Mouse (Mus musculus): ENCODE measurements around the gene Pard3b. TPM values are rescaled to one million over a fixed set of nuclear protein-coding genes. Genes with fewer than 3 reads are reported as not detected.

The Pard3b gene
- polyA plus RNA-seq, 1 experiment from 2014 or later: 8.8 TPM

DNA sequence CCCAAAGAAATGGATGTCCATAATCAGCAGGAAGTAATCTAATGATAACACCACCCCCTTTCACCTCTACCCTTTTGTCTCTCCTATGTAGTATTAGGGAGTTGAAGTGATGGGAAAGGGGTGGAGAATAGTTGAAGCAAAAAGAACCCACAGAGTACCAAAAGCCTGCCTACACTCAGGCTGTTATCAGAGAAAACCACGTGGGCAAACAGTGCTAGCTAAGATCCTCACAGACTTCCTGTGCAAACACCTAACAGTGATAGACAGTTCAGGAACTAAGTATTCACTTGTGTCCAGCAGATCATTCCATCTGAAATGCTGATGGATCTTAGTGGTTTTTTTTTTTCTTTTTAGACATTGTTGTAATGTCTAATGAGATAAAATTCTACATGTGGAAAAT is 181.6 kb downstream of the Pard3b start:
- ATAC-seq (ENCODE audit: low FRiP score): no peak
- Histone ChIP-seq H3K9me3 (ENCODE audit: control insufficient read depth, low read length) (no peaks in the 10 kb centered on the region), H3K27ac (ENCODE audit: low read depth, low read length) (no peak overlapping the region), H3K4me1 (ENCODE audit: control insufficient read depth, insufficient read depth, low read length) (no peaks in the 10 kb centered on the region), H3K4me2 (no peak overlapping the region), H3K36me3 (ENCODE audit: control insufficient read depth, insufficient read depth, low read length) (no peaks in the 10 kb centered on the region), H3K27me3 (ENCODE audit: control insufficient read depth, insufficient read depth, low read length) (no peaks in the 10 kb centered on the region), H3K4me3 (ENCODE audit: low read depth, low read length) (no peak overlapping the region), H3K9ac (ENCODE audit: low read length) (no peak overlapping the region)
- WGBS: 69% methylated on average over 1 of the region's 1 CpGs
- no peak for DNase-seq (ENCODE audit: low spot score, missing footprints)

DNA sequence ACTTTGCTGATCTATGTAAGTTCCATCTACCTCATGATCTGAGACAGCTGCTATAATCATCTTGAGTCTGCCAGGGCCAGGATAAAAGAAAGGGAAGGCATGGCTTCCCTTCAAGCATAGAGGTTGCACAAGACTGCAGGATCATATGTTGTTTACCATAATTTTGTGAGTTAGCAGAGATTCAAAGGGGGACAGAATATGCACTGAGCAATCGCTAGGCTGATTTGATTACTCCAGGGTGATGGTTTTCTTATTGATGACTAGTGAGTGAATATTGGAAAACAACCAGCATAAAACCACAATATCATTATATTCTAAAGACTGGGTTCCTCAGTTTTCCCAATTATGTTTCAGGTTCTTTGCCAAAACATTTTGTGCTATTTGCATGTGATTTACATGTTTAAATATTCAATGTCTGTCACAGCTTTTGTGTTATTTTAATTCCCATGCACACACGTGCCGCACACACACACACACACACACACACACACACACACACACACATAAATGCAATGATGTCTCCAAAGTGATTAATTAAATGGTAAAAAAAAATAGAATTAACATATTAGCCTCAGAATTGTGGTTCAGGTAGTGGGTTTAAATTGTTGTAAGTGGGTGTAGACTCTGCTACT is 187.1 kb downstream of the Pard3b start:
- no peak for ATAC-seq (ENCODE audit: low FRiP score)
- Histone ChIP-seq H3K27ac (ENCODE audit: low read depth, low read length) (no peak overlapping the region), H3K9ac (ENCODE audit: low read length) (no peak overlapping the region), H3K4me1 (ENCODE audit: control insufficient read depth, insufficient read depth, low read length) (no peaks in the 10 kb centered on the region), H3K9me3 (ENCODE audit: control insufficient read depth, low read length) (no peaks in the 10 kb centered on the region), H3K27me3 (ENCODE audit: control insufficient read depth, insufficient read depth, low read length) (no peaks in the 10 kb centered on the region), H3K4me2 (no peak overlapping the region), H3K36me3 (ENCODE audit: control insufficient read depth, insufficient read depth, low read length) (no peaks in the 10 kb centered on the region), H3K4me3 (ENCODE audit: low read depth, low read length) (no peak overlapping the region)
- DNase-seq (ENCODE audit: low spot score, missing footprints): no peak
- WGBS: 88% methylated on average over 3 of the region's 3 CpGs

DNA sequence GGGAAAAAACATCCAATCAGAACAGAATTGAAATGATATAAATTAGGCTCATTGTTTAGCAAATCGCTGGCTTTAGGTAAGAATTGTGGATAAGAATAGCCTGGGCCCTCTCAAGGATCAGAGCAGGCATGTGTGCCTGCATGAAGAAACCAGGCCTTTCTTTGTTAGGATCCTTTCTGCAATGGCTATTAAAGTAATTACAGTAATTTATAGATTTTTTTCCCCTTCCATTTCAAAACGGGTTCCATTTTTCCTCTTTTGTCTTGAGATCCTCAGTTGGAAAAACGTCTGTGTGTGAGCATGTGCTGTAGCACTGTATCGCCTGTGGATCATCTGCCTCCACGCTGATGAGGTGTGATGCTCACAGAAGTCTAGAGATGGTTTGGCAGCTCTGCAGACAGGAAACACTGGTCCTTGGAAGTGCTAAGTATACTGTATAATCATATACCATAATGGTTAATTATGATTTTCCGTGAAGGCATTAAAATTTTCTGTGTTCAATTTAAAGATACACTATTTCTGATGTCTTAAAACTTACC is 198.5 kb downstream of the Pard3b start:
- WGBS: 82% methylated on average over 6 of the region's 6 CpGs
- no peaks in the 10 kb centered on the region for H3K36me3 ChIP-seq (ENCODE audit: control insufficient read depth, insufficient read depth, low read length)
- DNase-seq (ENCODE audit: low spot score, missing footprints): no peak

DNA sequence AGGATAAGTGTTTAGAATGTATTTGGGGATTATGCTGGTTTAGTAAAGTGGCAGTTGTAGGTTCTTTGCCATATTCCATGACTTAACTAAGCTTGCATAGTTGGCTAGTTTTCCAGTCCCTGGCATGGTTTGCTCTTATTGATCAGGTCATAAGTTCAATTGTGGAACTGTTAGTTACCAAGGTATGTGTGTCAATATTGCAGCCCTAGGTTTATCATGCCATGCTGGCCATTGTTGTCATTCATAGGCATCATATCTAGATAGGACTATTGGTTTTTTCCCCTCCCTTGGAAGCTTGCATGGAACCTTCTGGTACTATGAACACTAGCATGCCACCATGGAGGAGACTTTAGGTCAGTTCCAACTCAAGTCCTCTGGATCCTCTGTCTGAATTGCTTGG is 208.0 kb downstream of the Pard3b start:
- H3K9ac ChIP-seq (ENCODE audit: low read length): no peak overlapping the region
- peak; percentile 23 for DNase-seq (ENCODE audit: low spot score, missing footprints)
- H3K9me3 ChIP-seq (ENCODE audit: control insufficient read depth, low read length): no peaks in the 10 kb centered on the region
- no peak overlapping the region for H3K4me2 ChIP-seq
- H3K4me3 ChIP-seq (ENCODE audit: low read depth, low read length): no peak overlapping the region
- no peak overlapping the region for H3K27ac ChIP-seq (ENCODE audit: low read depth, low read length)
- H3K27me3 ChIP-seq (ENCODE audit: control insufficient read depth, insufficient read depth, low read length): no peaks in the 10 kb centered on the region
- 0 out of 2 replicates have a peak, but pooled peaks cover 2% of the 10 kb centered on the region for H3K4me1 ChIP-seq (ENCODE audit: control insufficient read depth, insufficient read depth, low read length)
- ATAC-seq (ENCODE audit: low FRiP score): no peak
- no peaks in the 10 kb centered on the region for H3K36me3 ChIP-seq (ENCODE audit: control insufficient read depth, insufficient read depth, low read length)

More for the DNA sequence above, 198.5 kb downstream of the Pard3b start:
- Histone ChIP-seq H3K27me3 (ENCODE audit: control insufficient read depth, insufficient read depth, low read length) (no peaks in the 10 kb centered on the region), H3K4me2 (no peak overlapping the region), H3K4me1 (ENCODE audit: control insufficient read depth, insufficient read depth, low read length) (no peaks in the 10 kb centered on the region), H3K9ac (ENCODE audit: low read length) (no peak overlapping the region), H3K9me3 (ENCODE audit: control insufficient read depth, low read length) (no peaks in the 10 kb centered on the region), H3K27ac (ENCODE audit: low read depth, low read length) (no peak overlapping the region), H3K4me3 (ENCODE audit: low read depth, low read length) (no peak overlapping the region)
- no peak for ATAC-seq (ENCODE audit: low FRiP score)

DNA sequence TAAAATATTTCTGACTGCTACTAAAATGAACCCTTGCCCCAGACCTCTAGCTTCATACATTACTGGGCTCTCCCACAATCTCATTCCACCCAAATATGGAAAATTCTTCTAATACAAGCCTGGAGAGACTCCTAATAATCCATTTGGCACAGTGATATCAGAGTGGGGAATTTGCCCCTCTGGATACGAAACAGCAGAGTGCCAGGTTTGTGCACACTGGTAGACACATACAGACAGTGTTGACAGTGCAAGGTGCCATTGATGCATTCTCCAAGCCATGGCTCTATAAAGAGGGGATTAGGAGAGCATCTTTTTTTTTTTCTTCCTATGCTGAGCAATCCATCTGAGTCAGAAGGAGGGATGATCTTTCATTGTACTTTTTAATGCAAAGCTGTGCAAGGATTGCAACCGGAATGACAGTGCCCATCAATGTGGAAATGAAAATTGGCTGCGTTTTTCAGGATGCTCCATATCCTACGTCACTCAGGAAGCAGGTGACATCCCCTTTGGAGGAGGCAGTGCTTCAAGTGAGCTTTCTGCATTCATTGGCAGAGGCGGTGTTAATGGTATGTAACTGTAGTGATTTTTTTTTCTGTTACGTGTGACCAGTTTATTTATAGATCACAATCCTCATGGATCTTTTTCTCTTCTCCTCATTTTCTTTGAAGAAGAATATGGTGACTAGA is 210.5 kb downstream of the Pard3b start:
- Histone ChIP-seq H3K9me3 (ENCODE audit: control insufficient read depth, low read length) (no peaks in the 10 kb centered on the region), H3K9ac (ENCODE audit: low read length) (no peak overlapping the region), H3K4me1 (ENCODE audit: control insufficient read depth, insufficient read depth, low read length) (0 out of 2 replicates have a peak, but pooled peaks cover 2% of the 10 kb centered on the region), H3K4me2 (no peak overlapping the region), H3K36me3 (ENCODE audit: control insufficient read depth, insufficient read depth, low read length) (no peaks in the 10 kb centered on the region), H3K27me3 (ENCODE audit: control insufficient read depth, insufficient read depth, low read length) (no peaks in the 10 kb centered on the region), H3K27ac (ENCODE audit: low read depth, low read length) (no peak overlapping the region), H3K4me3 (ENCODE audit: low read depth, low read length) (no peak overlapping the region)
- DNase-seq (ENCODE audit: low spot score, missing footprints): peak; percentile 68
- 83% methylated on average over 6 of the region's 6 CpGs for WGBS
- ATAC-seq (ENCODE audit: low FRiP score): no peak

- no peaks in the 10 kb centered on the region for H3K36me3 ChIP-seq (ENCODE audit: control insufficient read depth, insufficient read depth, low read length)
- DNase-seq (ENCODE audit: low spot score, missing footprints) (peak; percentile 12), ATAC-seq (ENCODE audit: low FRiP score) (no peak)
- no peak overlapping the region for H3K9ac ChIP-seq (ENCODE audit: low read length)
- no peaks in the 10 kb centered on the region for H3K9me3 ChIP-seq (ENCODE audit: control insufficient read depth, low read length)
- no peak overlapping the region for H3K4me2 ChIP-seq
- H3K4me1 ChIP-seq (ENCODE audit: control insufficient read depth, insufficient read depth, low read length): 0 out of 2 replicates have a peak, but pooled peaks cover 2% of the 10 kb centered on the region
- no peaks in the 10 kb centered on the region for H3K27me3 ChIP-seq (ENCODE audit: control insufficient read depth, insufficient read depth, low read length)
- H3K4me3 ChIP-seq (ENCODE audit: low read depth, low read length): no peak overlapping the region
- WGBS: 88% methylated on average over 5 of the region's 5 CpGs
- H3K27ac ChIP-seq (ENCODE audit: low read depth, low read length): no peak overlapping the region
Measured at GRCm38 (mm10) chr1:61850471-61850870, 211.8 kb downstream of the Pard3b start.

DNA sequence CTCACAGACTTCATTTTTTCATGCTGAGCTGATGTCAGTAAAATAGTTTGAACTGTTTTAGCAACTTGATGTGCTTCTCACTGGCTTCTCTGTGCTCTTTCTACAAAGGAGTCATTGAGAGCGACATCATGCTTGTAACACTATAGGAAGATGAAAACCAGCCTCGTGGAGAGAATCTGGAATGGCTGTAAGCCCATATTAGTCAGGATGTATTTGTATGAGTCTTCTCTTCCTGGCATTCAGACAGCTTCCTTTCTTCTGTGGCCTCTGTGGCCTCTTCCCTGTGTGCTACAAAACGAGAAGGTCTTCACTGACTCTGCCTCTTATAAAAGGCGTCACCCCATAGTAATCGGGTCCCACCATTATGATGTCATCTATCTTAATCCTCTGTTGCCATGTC is 212.6 kb downstream of the Pard3b start:
- Histone ChIP-seq H3K4me3 (ENCODE audit: low read depth, low read length) (no peak overlapping the region), H3K27me3 (ENCODE audit: control insufficient read depth, insufficient read depth, low read length) (no peaks in the 10 kb centered on the region), H3K9me3 (ENCODE audit: control insufficient read depth, low read length) (no peaks in the 10 kb centered on the region), H3K36me3 (ENCODE audit: control insufficient read depth, insufficient read depth, low read length) (no peaks in the 10 kb centered on the region), H3K4me2 (no peak overlapping the region), H3K9ac (ENCODE audit: low read length) (no peak overlapping the region), H3K4me1 (ENCODE audit: control insufficient read depth, insufficient read depth, low read length) (0 out of 2 replicates have a peak, but pooled peaks cover 2% of the 10 kb centered on the region), H3K27ac (ENCODE audit: low read depth, low read length) (no peak overlapping the region)
- 59% methylated on average over 5 of the region's 5 CpGs for WGBS
- ATAC-seq (ENCODE audit: low FRiP score) (no peak), DNase-seq (ENCODE audit: low spot score, missing footprints) (peak; percentile 53)

- no peak overlapping the region for H3K4me2 ChIP-seq
- WGBS: 85% methylated on average over 2 of the region's 2 CpGs
- no peaks in the 10 kb centered on the region for H3K36me3 ChIP-seq (ENCODE audit: control insufficient read depth, insufficient read depth, low read length)
- no peaks in the 10 kb centered on the region; the same call in 1 of the 2 replicates for H3K9me3 ChIP-seq (ENCODE audit: control insufficient read depth, low read length)
- no peak overlapping the region for H3K4me3 ChIP-seq (ENCODE audit: low read depth, low read length)
- no peaks in the 10 kb centered on the region for H3K4me1 ChIP-seq (ENCODE audit: control insufficient read depth, insufficient read depth, low read length)
- DNase-seq (ENCODE audit: low spot score, missing footprints) (peak; percentile 35), ATAC-seq (ENCODE audit: low FRiP score) (no peak)
- no peak overlapping the region for H3K9ac ChIP-seq (ENCODE audit: low read length)
- H3K27ac ChIP-seq (ENCODE audit: low read depth, low read length): no peak overlapping the region
- H3K27me3 ChIP-seq (ENCODE audit: control insufficient read depth, insufficient read depth, low read length): no peaks in the 10 kb centered on the region
Measured at GRCm38 (mm10) chr1:61867286-61868082, 228.9 kb downstream of the Pard3b start.

- DNase-seq (ENCODE audit: low spot score, missing footprints) (peak; percentile 57), ATAC-seq (ENCODE audit: low FRiP score) (no peak)
- Histone ChIP-seq H3K4me2 (no peak overlapping the region), H3K27me3 (ENCODE audit: control insufficient read depth, insufficient read depth, low read length) (no peaks in the 10 kb centered on the region), H3K9ac (ENCODE audit: low read length) (no peak overlapping the region), H3K9me3 (ENCODE audit: control insufficient read depth, low read length) (no peaks in the 10 kb centered on the region), H3K4me3 (ENCODE audit: low read depth, low read length) (no peak overlapping the region), H3K36me3 (ENCODE audit: control insufficient read depth, insufficient read depth, low read length) (no peaks in the 10 kb centered on the region), H3K4me1 (ENCODE audit: control insufficient read depth, insufficient read depth, low read length) (no peaks in the 10 kb centered on the region), H3K27ac (ENCODE audit: low read depth, low read length) (no peak overlapping the region)
- WGBS: 70% methylated on average over 1 of the region's 1 CpGs
Measured at GRCm38 (mm10) chr1:61874875-61875274, 236.3 kb downstream of the Pard3b start.

Measured in midbrain, embryonic 11.5 days (tissue).